Comparison of ENCODE assay signal across 11 mouse cellular contexts in genomic region chr4:56643491-56643890, GRCm38 (mm10).
A peak's percentile ranks its signal among the peaks of the same experiment; 100 is the strongest.
DNase-seq lines count a peak whose midpoint lies in the region; ATAC-seq and TF ChIP-seq lines count a peak whose summit lies in the region.
"Had no signal": no experiment of that assay in that cellular context is flagged by ENCODE, and none has a peak within 500 bp of the region (broad histone marks: within the 10 kb centered on the region; RNA-seq: fewer than 3 reads in every experiment).

No protein-coding gene starts in this region.

- H3K27me3 ChIP-seq in heart, embryonic 10.5 days (ENCODE audit: insufficient read depth, poor library complexity, severe bottlenecking), result no peaks in the 10 kb centered on the region
- no peaks in the 10 kb centered on the region for H3K27me3 ChIP-seq in neural tube, embryonic 13.5 days
- no peaks in the 10 kb centered on the region for H3K27me3 ChIP-seq in limb, embryonic 15.5 days
- no peaks in the 10 kb centered on the region for H3K27me3 ChIP-seq in stomach, postnatal 0 days (ENCODE audit: control insufficient read depth, insufficient read depth, low read length)
- no peaks in the 10 kb centered on the region for H3K27me3 ChIP-seq in liver, postnatal 0 days (ENCODE audit: insufficient read depth, low read length)
- H3K27me3 ChIP-seq: neural tube, embryonic 12.5 days had no signal

- 78% methylated on average over 1 of the region's 1 CpGs for WGBS in heart, embryonic 10.5 days
- WGBS in neural tube, embryonic 13.5 days, result 54% methylated on average over 1 of the region's 1 CpGs
- WGBS in limb, embryonic 15.5 days, result 71% methylated on average over 1 of the region's 1 CpGs
- WGBS in stomach, postnatal 0 days, result 62% methylated on average over 1 of the region's 1 CpGs
- 71% methylated on average over 1 of the region's 1 CpGs for WGBS in liver, postnatal 0 days (ENCODE audit: insufficient replicate concordance)

- ATAC-seq in neural tube, embryonic 13.5 days (ENCODE audit: low read depth), result no peak
- 0 out of 2 replicates have a peak, but pooled peaks have one; percentile 7 for ATAC-seq in limb, embryonic 15.5 days (ENCODE audit: insufficient number of reproducible peaks, low FRiP score, low TSS enrichment, low read depth)
- ATAC-seq in stomach, postnatal 0 days (ENCODE audit: low FRiP score, low TSS enrichment), result no peak
- no peak for ATAC-seq in liver, postnatal 0 days

- peaks cover 25% of the 10 kb centered on the region for H3K4me1 ChIP-seq in heart, embryonic 10.5 days
- H3K4me1 ChIP-seq in neural tube, embryonic 13.5 days (replicated peaks), result peaks cover 23% of the 10 kb centered on the region
- H3K4me1 ChIP-seq in limb, embryonic 15.5 days, result peaks cover 22% of the 10 kb centered on the region
- peaks cover 3% of the 10 kb centered on the region; the same call in 1 of the 2 replicates for H3K4me1 ChIP-seq in stomach, postnatal 0 days (replicated peaks; ENCODE audit: control insufficient read depth, insufficient read depth)
- H3K4me1 ChIP-seq in liver, postnatal 0 days (ENCODE audit: insufficient read depth), result peaks cover 2% of the 10 kb centered on the region; the same call in 1 of the 2 replicates

- no peak for TF ChIP-seq CTCF in stomach, postnatal 0 days (IDR thresholded peaks at IDR 0.05; ENCODE audit: low read depth)
- no peak for TF ChIP-seq CTCF in liver, postnatal 0 days (IDR thresholded peaks at IDR 0.05; ENCODE audit: low read depth)

- no peak overlapping the region for H3K27ac ChIP-seq in heart, embryonic 10.5 days
- H3K27ac ChIP-seq in neural tube, embryonic 13.5 days (replicated peaks), result 0 out of 2 replicates have a peak overlapping the region, but pooled peaks have one; percentile 9
- H3K27ac ChIP-seq in limb, embryonic 15.5 days, result peak overlapping the region; percentile 67
- 0 out of 2 replicates have a peak overlapping the region, but pooled peaks have one; percentile 41 for H3K27ac ChIP-seq in stomach, postnatal 0 days (replicated peaks)
- no peak overlapping the region for H3K27ac ChIP-seq in liver, postnatal 0 days (ENCODE audit: low read depth)
- H3K27ac ChIP-seq: macrophage; neural tube, embryonic 12.5 days had no signal

- peak overlapping the region; percentile 46 for H3K4me2 ChIP-seq in neural tube, embryonic 13.5 days
- no peak overlapping the region for H3K4me2 ChIP-seq in limb, embryonic 15.5 days
- no peak overlapping the region for H3K4me2 ChIP-seq in stomach, postnatal 0 days (replicated peaks; ENCODE audit: low read depth)
- H3K4me2 ChIP-seq in liver, postnatal 0 days (ENCODE audit: low read depth, low read length), result no peak overlapping the region

- DNase-seq in heart, adult 11 months, result peak; percentile 79
- DNase-seq in heart, embryonic 10.5 days (ENCODE audit: low spot score), result no peak
- no peak for DNase-seq in neural tube, embryonic 10.5 days (ENCODE audit: extremely low spot score, low spot score)
- no peak for DNase-seq in stomach, postnatal 0 days (ENCODE audit: low spot score)
- no peak for DNase-seq in liver, postnatal 0 days
- no peak for DNase-seq in adrenal gland, postnatal 25 days
- DNase-seq: thymus, adult 18-20 months had no signal

- TF ChIP-seq EP300 in stomach, postnatal 0 days (optimal IDR thresholded peaks at IDR 0.05), result no peak
- no peak for TF ChIP-seq EP300 in liver, postnatal 0 days (IDR thresholded peaks at IDR 0.05; ENCODE audit: low read depth)

- H3K4me3 ChIP-seq in heart, embryonic 10.5 days, result no peak overlapping the region
- H3K4me3 ChIP-seq in neural tube, embryonic 13.5 days, result no peak overlapping the region
- H3K4me3 ChIP-seq in limb, embryonic 15.5 days, result no peak overlapping the region
- H3K4me3 ChIP-seq in stomach, postnatal 0 days (ENCODE audit: low read depth, low read length), result no peak overlapping the region
- H3K4me3 ChIP-seq in liver, postnatal 0 days (ENCODE audit: low read depth, low read length), result no peak overlapping the region
- H3K4me3 ChIP-seq: neural tube, embryonic 12.5 days had no signal

- H3K9me3 ChIP-seq in heart, embryonic 10.5 days, result no peaks in the 10 kb centered on the region
- H3K9me3 ChIP-seq in neural tube, embryonic 13.5 days, result no peaks in the 10 kb centered on the region
- H3K9me3 ChIP-seq in limb, embryonic 15.5 days, result no peaks in the 10 kb centered on the region
- no peaks in the 10 kb centered on the region for H3K9me3 ChIP-seq in stomach, postnatal 0 days (ENCODE audit: control insufficient read depth, low read length)
- H3K9me3 ChIP-seq in liver, postnatal 0 days (ENCODE audit: low read length), result no peaks in the 10 kb centered on the region
- H3K9me3 ChIP-seq: neural tube, embryonic 12.5 days had no signal

- no peaks in the 10 kb centered on the region for H3K36me3 ChIP-seq in heart, embryonic 10.5 days
- H3K36me3 ChIP-seq in neural tube, embryonic 13.5 days, result no peaks in the 10 kb centered on the region
- no peaks in the 10 kb centered on the region for H3K36me3 ChIP-seq in limb, embryonic 15.5 days
- no peaks in the 10 kb centered on the region for H3K36me3 ChIP-seq in stomach, postnatal 0 days (ENCODE audit: control insufficient read depth, insufficient read depth, low read length)
- no peaks in the 10 kb centered on the region for H3K36me3 ChIP-seq in liver, postnatal 0 days (replicated peaks; ENCODE audit: insufficient read depth, low read length)
- H3K36me3 ChIP-seq: neural tube, embryonic 12.5 days had no signal

- H3K9ac ChIP-seq in neural tube, embryonic 13.5 days, result no peak overlapping the region
- H3K9ac ChIP-seq in limb, embryonic 15.5 days, result no peak overlapping the region
- H3K9ac ChIP-seq in stomach, postnatal 0 days (ENCODE audit: low read length), result no peak overlapping the region
- no peak overlapping the region for H3K9ac ChIP-seq in liver, postnatal 0 days (replicated peaks)
- H3K9ac ChIP-seq: neural tube, embryonic 12.5 days had no signal

Comparison
In these comparisons a context has a peak if more than half of its experiments do, and no peak if none do; other contexts are left out.
1. H3K27ac ChIP-seq: peak in neural tube, embryonic 13.5 days (single experiment), limb, embryonic 15.5 days (single experiment) and stomach, postnatal 0 days (single experiment); none in heart, embryonic 10.5 days (single experiment) and liver, postnatal 0 days (single experiment).